8 mouse cellular contexts compared by ENCODE assay signal in genomic region chr13:96923999-96924961, GRCm38 (mm10). TPM values are rescaled to one million over a fixed set of nuclear protein-coding genes. Genes with fewer than 3 reads are reported as not detected.
A peak's percentile ranks its signal among the peaks of the same experiment; 100 is the strongest.
DNase-seq lines count a peak whose midpoint lies in the region; ATAC-seq and TF ChIP-seq lines count a peak whose summit lies in the region.

Gene Gcnt4, plus strand, starts transcription at chr13:96924689.

- TF ChIP-seq POLR2A in spleen, adult 2 months (IDR thresholded peaks at IDR 0.05; ENCODE audit: low read depth, low read length), result no peak
- TF ChIP-seq POLR2A in kidney, adult 2 months (IDR thresholded peaks at IDR 0.05; ENCODE audit: low read depth, low read length), result no peak
- TF ChIP-seq POLR2A in lung, adult 2 months (IDR thresholded peaks at IDR 0.05; ENCODE audit: borderline replicate concordance, extremely low read depth, low read depth, low read length), result no peak

- H3K36me3 ChIP-seq in spleen, adult 2 months (ENCODE audit: control insufficient read depth, insufficient read depth, low read length), result no peaks in the 10 kb centered on the region
- H3K36me3 ChIP-seq in kidney, adult 2 months (ENCODE audit: control insufficient read depth, insufficient read depth, low read length), result no peaks in the 10 kb centered on the region
- no peaks in the 10 kb centered on the region for H3K36me3 ChIP-seq in neural tube, embryonic 13.5 days

- H3K4me3 ChIP-seq in spleen, adult 2 months (ENCODE audit: extremely low read depth, insufficient read depth, insufficient read length), result peak within 1 kb of the TSS; percentile 62
- H3K4me3 ChIP-seq in kidney, adult 2 months (ENCODE audit: insufficient read depth, low read depth, low read length), result peak within 1 kb of the TSS; percentile 64
- peak within 1 kb of the TSS; percentile 59 for H3K4me3 ChIP-seq in lung, adult 2 months (replicated peaks; ENCODE audit: extremely low read depth, low read depth, low read length)
- H3K4me3 ChIP-seq in neural tube, embryonic 13.5 days, result peak within 1 kb of the TSS; percentile 60

- H3K27me3 ChIP-seq in spleen, adult 2 months (ENCODE audit: control insufficient read depth, insufficient read depth, low read length), result peaks cover 10% of the 10 kb centered on the region
- H3K27me3 ChIP-seq in kidney, adult 2 months (replicated peaks; ENCODE audit: control insufficient read depth, insufficient read depth, low read length), result no peaks in the 10 kb centered on the region
- peaks cover 43% of the 10 kb centered on the region for H3K27me3 ChIP-seq in neural tube, embryonic 13.5 days

- H3K4me1 ChIP-seq in spleen, adult 2 months (ENCODE audit: control insufficient read depth, insufficient read depth, insufficient read length), result peaks cover 6% of the 10 kb centered on the region; the same call in 1 of the 2 replicates
- 0 out of 2 replicates have a peak, but pooled peaks cover 2% of the 10 kb centered on the region for H3K4me1 ChIP-seq in kidney, adult 2 months (ENCODE audit: control insufficient read depth, insufficient read depth, low read length)
- H3K4me1 ChIP-seq in lung, adult 2 months (ENCODE audit: control insufficient read depth, insufficient read depth, low read length), result no peaks in the 10 kb centered on the region
- H3K4me1 ChIP-seq in neural tube, embryonic 13.5 days (replicated peaks), result peaks cover 16% of the 10 kb centered on the region

- DNase-seq in spleen, adult 2 months (ENCODE audit: low read depth in 1 of 2, low spot score in 2 of 2), result no peak
- no peak for DNase-seq in spleen, adult 12 weeks (ENCODE audit: low spot score)
- peak; percentile 78 for DNase-seq in embryo, embryonic 11 days
- peak; percentile 28 for DNase-seq in heart, adult 8-10 months (ENCODE audit: low spot score)
- peak; percentile 70 for DNase-seq in kidney, adult 2 months
- peak; percentile 28 for DNase-seq in lung, adult 2 months
- DNase-seq in yolk sac, embryonic 10.5 days (ENCODE audit: low spot score), result peak; percentile 85

- 11% methylated on average over 52 of the region's 56 CpGs for WGBS in spleen, adult 2 months
- WGBS in kidney, adult 2 months, result 11% methylated on average over 56 of the region's 56 CpGs
- 11% methylated on average over 50 of the region's 56 CpGs for WGBS in lung, adult 2 months
- WGBS in neural tube, embryonic 13.5 days, result 14% methylated on average over 41 of the region's 56 CpGs

- H3K27ac ChIP-seq in spleen, adult 2 months (ENCODE audit: insufficient read depth, low read length), result no peak within 1 kb of the TSS
- H3K27ac ChIP-seq in kidney, adult 2 months (ENCODE audit: insufficient read depth, low read depth, low read length), result no peak within 1 kb of the TSS
- no peak within 1 kb of the TSS for H3K27ac ChIP-seq in neural tube, embryonic 13.5 days (replicated peaks)

- peak within 1 kb of the TSS; percentile 71 for H3K9ac ChIP-seq in neural tube, embryonic 13.5 days

- peak; percentile 80 for ATAC-seq in neural tube, embryonic 13.5 days (ENCODE audit: low read depth)

- no peak for TF ChIP-seq CTCF in spleen, adult 2 months (IDR thresholded peaks at IDR 0.05; ENCODE audit: extremely low read depth, insufficient read depth, insufficient read length, insufficient replicate concordance)
- TF ChIP-seq CTCF in kidney, adult 2 months (conservative IDR thresholded peaks at IDR 0.05; ENCODE audit: insufficient read depth, insufficient read length, low read depth, low read length), result no peak
- no peak for TF ChIP-seq CTCF in lung, adult 2 months (IDR thresholded peaks at IDR 0.05; ENCODE audit: insufficient read depth, low read length)

- peak within 1 kb of the TSS; percentile 94 for H3K4me2 ChIP-seq in neural tube, embryonic 13.5 days

- H3K9me3 ChIP-seq in neural tube, embryonic 13.5 days, result no peaks in the 10 kb centered on the region

RNA-seq across cellular contexts. Expression of gene Gcnt4, which starts in this region (rescaled TPM):
- 0.06 and 0.07 TPM in 2 replicates for polyA plus RNA-seq in spleen, adult 2 months (2012; rRNA removed)
- total RNA-seq in heart, adult 8-10 months (2022), result under 1 TPM; 0.06 to 0.11 (median 0.08) TPM
- 1.2 and 1.3 TPM in 2 replicates for polyA plus RNA-seq in kidney, adult 2 months (2012; rRNA removed)
- polyA plus RNA-seq in lung, adult 2 months (2012; rRNA removed), result 0.07 and 0.08 TPM in 2 replicates
- polyA plus RNA-seq in neural tube, embryonic 13.5 days (2015; fragmentation: Nextera tagmentation; extraction: Ambion mirVana), result 0.10 and 0.30 TPM in 2 replicates

Comparison
In these comparisons a context has a peak if more than half of its experiments do, and no peak if none do; other contexts are left out.
1. Peak in DNase-seq in heart, adult 8-10 months; RNA of the gene not detected or under 1 TPM.
2. Peak in DNase-seq and H3K4me3 ChIP-seq in lung, adult 2 months; RNA of the gene not detected or under 1 TPM.
3. Peak in ATAC-seq, H3K4me3 ChIP-seq, H3K9ac ChIP-seq and H3K4me2 ChIP-seq in neural tube, embryonic 13.5 days; RNA of the gene not detected or under 1 TPM.
4. DNase-seq: peak in embryo, embryonic 11 days (single experiment), kidney, adult 2 months (single experiment) and yolk sac, embryonic 10.5 days (single experiment); none in spleen, adult 2 months (0 of 2) and spleen, adult 12 weeks (single experiment).
5. Peak in every context shown above with its lines, with median percentiles within 50 percentile points of each other: H3K4me3 ChIP-seq.